Mouse (Mus musculus) common myeloid progenitor, adult 5-6 weeks (primary cell): ENCODE data around the gene Sh3rf1. TPM values are rescaled to one million over a fixed set of nuclear protein-coding genes. Genes with fewer than 3 reads are reported as not detected.
A peak's percentile ranks its signal among the peaks of the same experiment; 100 is the strongest.

ENCODE experiments used
- ATAC-seq: replicated peaks from 2 replicates; pipeline ENCODE4 v1.8.0; 2016; ENCODE audit warnings: low read depth, mild to moderate bottlenecking, moderate TSS enrichment, inconsistent platforms; ENCODE audit not compliant: poor library complexity, severe bottlenecking
- total RNA-seq: library from RNA; stranded (forward); fragments of 200-1000, 187-1606 nt; gene quantifications from 2 replicates; pipeline ENCODE4 v1.2.3, GENCODE M21; 2017

Gene Sh3rf1
- total RNA-seq, 1 experiment from 2014 or later = 4.6 TPM

DNA sequence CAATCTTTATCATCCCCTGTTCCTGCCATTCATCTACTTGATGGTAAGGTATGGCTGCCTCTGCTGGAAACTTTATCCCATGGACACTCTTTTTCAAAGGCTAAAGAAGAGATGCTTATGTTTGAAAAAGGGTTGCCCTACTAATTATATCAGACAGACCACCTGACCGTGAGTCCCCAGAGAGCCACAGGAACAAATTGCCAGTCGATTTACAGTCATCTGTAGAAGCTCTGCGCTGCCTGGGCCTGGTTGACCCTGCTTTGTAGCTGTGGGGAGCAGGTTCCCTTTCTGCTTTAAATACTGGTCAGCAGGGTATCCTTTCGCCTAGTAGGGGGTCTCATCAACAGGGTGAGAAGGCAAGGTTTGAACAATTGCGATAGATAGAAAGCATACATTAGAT, 124.4 kb downstream of the Sh3rf1 start:
- no peak for ATAC-seq

DNA sequence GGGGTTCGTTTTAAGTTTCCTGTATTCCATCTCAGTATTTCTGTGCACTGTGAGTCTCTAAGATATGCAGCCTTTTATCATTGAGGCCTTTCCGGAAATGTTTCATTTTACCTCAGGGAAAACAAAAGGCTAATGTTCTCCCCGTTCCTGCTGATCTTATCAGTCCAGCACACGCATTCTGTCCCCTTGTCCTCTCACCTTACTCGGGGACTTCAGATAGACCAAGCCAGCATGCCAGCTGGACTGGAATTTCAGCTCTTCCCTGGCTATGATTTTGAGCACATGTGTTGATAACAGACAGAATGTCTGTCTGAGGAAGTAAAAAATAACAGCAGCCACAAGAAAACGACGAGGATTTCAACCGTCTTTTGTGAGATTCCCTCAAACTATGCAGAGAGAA, 124.8 kb downstream of the Sh3rf1 start:
- ATAC-seq = no peak

GRCm38 (mm10) chr8:61350443-61350842, 126.8 kb downstream of the Sh3rf1 start:
- ATAC-seq = no peak

- ATAC-seq = no peak
These were observed 128.0 kb downstream of the Sh3rf1 start for GRCm38 (mm10) chr8:61351638-61352037.

DNA sequence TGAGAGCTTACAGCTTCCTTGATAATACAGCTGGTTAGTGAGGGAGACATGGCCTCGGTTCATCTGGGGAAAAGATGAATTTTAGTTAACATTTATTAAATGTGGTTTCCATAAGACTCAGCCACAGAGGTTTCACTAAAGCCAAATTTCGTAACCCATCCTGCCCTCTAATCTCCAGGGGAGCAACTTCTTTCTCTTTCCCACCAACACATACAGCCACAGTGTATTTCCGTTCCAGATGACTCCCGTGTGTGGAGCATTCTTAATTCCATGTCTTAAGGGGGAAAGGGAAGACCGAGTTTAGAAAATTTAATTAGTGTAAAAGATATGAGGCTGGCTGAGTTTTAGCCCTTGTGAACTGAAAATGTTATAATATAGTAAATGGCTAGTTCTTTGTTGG, 131.8 kb downstream of the Sh3rf1 start:
- no peak for ATAC-seq

GRCm38 (mm10) chr8:61359004-61359403, 135.3 kb downstream of the Sh3rf1 start:
- peak; percentile 86 for ATAC-seq

GRCm38 (mm10) chr8:61359851-61360272, 136.2 kb downstream of the Sh3rf1 start:
- ATAC-seq = no peak

DNA sequence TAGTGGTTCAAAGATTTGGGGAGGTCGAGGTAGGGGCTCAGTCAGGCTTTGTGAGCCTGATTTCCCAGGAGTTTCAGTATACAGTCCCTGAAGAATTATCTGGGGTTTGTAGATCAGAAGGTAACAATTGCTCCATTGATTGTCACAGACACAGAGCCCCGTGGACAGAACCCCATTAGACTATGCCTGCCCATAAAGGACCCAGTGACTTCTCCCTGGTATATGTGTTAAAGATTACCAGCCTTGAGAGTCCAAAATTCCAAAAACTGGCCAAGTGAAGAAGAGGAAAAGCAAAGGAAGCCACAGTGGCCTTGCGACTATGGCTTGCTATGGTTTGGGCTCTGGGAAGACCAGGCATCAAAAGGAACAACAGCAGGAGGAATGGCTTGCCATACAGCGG, 136.7 kb downstream of the Sh3rf1 start:
- no peak for ATAC-seq

GRCm38 (mm10) chr8:61361476-61361875, 137.8 kb downstream of the Sh3rf1 start:
- ATAC-seq = no peak

GRCm38 (mm10) chr8:61362301-61362913, 138.7 kb downstream of the Sh3rf1 start:
- no peak for ATAC-seq

- no peak for ATAC-seq
These were observed 149.6 kb downstream of the Sh3rf1 start for GRCm38 (mm10) chr8:61373303-61373702.

GRCm38 (mm10) chr8:61374059-61374755, 150.5 kb downstream of the Sh3rf1 start:
- 0 out of 2 replicates have a peak, but pooled peaks have one; percentile 52 for ATAC-seq

DNA sequence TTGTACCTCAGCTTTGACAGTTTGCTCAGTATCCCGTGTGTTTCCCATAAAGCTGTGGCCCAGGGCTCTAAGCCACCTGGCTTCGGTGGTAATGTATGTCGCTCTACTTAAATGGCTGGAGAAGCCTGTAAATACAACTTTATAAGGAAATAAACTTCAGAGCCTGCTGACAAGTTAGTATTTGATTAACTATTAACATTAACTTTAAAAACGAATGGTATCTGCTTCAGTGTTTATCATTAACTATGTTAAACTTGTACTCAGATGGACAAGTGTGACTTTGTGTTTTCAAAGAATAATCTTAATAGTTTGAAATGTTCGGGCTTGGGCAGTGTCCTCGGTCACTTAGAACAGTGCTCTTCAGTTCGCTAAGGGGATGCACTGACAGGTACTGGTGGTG, 151.5 kb downstream of the Sh3rf1 start:
- ATAC-seq = no peak

GRCm38 (mm10) chr8:61378847-61379698, 155.4 kb downstream of the Sh3rf1 start:
- no peak for ATAC-seq

- ATAC-seq = 0 out of 2 replicates have a peak, but pooled peaks have one; percentile 29
These were observed 160.9 kb downstream of the Sh3rf1 start for GRCm38 (mm10) chr8:61384536-61384935.

DNA sequence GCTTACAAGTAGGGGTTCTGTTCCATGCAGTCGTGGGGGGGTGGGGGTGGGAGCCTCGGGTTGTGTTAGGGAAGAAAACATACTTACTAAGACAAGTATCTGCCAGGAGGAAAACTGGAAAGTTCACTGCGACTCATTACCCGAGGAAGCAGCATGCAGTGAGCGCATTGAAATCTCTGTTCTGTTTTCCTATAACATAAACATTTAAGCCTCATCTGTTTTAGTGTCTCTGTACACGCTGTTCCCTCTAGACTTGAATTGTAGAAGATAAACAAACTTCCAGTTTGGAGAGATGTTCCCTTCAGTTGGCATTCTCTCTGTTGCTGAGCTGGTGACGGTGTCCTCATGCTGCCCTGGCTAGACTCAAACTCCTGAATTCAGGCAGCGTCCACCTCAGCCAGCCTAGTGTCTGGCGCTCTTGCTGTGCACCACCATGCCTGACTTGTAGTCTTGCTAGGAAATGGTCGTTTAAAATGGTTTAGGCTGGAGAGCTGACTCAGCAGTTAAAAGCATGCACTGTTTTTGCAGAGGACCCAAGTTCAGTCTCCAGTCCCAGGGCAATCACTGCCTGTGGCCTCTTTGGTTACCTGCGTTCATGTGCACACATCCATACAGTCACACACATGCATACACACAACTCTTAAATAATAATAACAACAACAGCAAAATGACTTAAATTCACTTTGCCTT, 162.0 kb downstream of the Sh3rf1 start:
- no peak for ATAC-seq

- ATAC-seq = no peak
These were observed 163.0 kb downstream of the Sh3rf1 start for GRCm38 (mm10) chr8:61386645-61387044.

GRCm38 (mm10) chr8:61387501-61387963, 163.9 kb downstream of the Sh3rf1 start:
- ATAC-seq = no peak

- no peak for ATAC-seq
These were observed 164.7 kb downstream of the Sh3rf1 start for GRCm38 (mm10) chr8:61388341-61388740.
